Mouse (Mus musculus): ENCODE measurements at regions not wholly inside any gene's neighbourhood (a gene's known extent, or its start where the extent isn't known, plus 50 kb on each side); places are given as distances from the start of the nearest gene placed in this dataset.

GRCm38 (mm10) chr2:137732410-137732809 is 524.0 kb upstream of the Btbd3 start:
- TF ChIP-seq CTCF (IDR thresholded peaks at IDR 0.05; ENCODE audit: control insufficient read depth, insufficient read depth, insufficient replicate concordance, low read depth, low read length) (no peak), POLR2A (IDR thresholded peaks at IDR 0.05; ENCODE audit: control insufficient read depth, low read depth, low read length) (no peak)
